Mouse (Mus musculus) MEL (cell line): ENCODE measurements at regions not wholly inside any gene's neighbourhood (a gene's known extent, or its start where the extent isn't known, plus 50 kb on each side); places are given as distances from the start of the nearest gene placed in this dataset.

Experiments
- DNase-seq: peaks from one replicate; pipeline ENCODE4 v3.0.0; 2011; ENCODE audit warnings: low read depth, low spot score
- H3K27ac ChIP-seq: 2 replicates; pipeline ENCODE4 v1.5.1; 2012; ENCODE audit warnings: low read depth, mild to moderate bottlenecking, control low read depth, low read length, moderate library complexity; ENCODE audit not compliant: control insufficient read depth
- H3K27me3 ChIP-seq, 2 experiments: fragments of 150-350 bp in 1 of 2; sonication (generic) in 1 of 2; 2 replicates each; pipeline ENCODE4 v1.6.1; 2012; ENCODE audit warnings: low read length in 2 of 2, mild to moderate bottlenecking in 2 of 2, improper control_type of control experiment in 1 of 2, moderate library complexity in 1 of 2; ENCODE audit not compliant: insufficient read depth in 2 of 2, control insufficient read depth in 1 of 2
- H3K36me3 ChIP-seq, 2 experiments: 2 replicates each; pipeline ENCODE4 v1.6.1; 2012 to 2014; ENCODE audit warnings: low read length in 2 of 2, improper control_type of control experiment in 1 of 2, inconsistent platforms in 1 of 2, mild to moderate bottlenecking in 1 of 2; ENCODE audit not compliant: insufficient read depth in 2 of 2, control insufficient read depth in 1 of 2
- H3K4me1 ChIP-seq, 2 experiments: fragments of 150-350 bp in 1 of 2; sonication (generic) in 1 of 2; 2 replicates each; pipeline ENCODE4 v1.6.1; 2012; ENCODE audit warnings: low read length in 2 of 2, improper control_type of control experiment in 1 of 2, mild to moderate bottlenecking in 1 of 2; ENCODE audit not compliant: insufficient read depth in 2 of 2, control insufficient read depth in 1 of 2
- H3K4me3 ChIP-seq, 2 experiments: fragments of 150-350 bp in 1 of 2; sonication (generic) in 1 of 2; 2 replicates each; pipeline ENCODE4 v1.5.1; 2012; ENCODE audit warnings: low read depth in 2 of 2, low read length in 2 of 2, mild to moderate bottlenecking in 2 of 2, moderate library complexity in 2 of 2, control low read depth in 1 of 2, improper control_type of control experiment in 1 of 2; ENCODE audit not compliant: control insufficient read depth in 1 of 2, insufficient read depth in 1 of 2
- H3K79me2 ChIP-seq: 2 replicates; pipeline ENCODE4 v1.6.1; 2012; ENCODE audit warnings: mild to moderate bottlenecking, low read length, moderate library complexity; ENCODE audit not compliant: control insufficient read depth, poor library complexity, insufficient read depth
- H3K9ac ChIP-seq: 2 replicates; pipeline ENCODE4 v1.6.1; 2012; ENCODE audit warnings: low read depth, mild to moderate bottlenecking, control low read depth, low read length, moderate library complexity; ENCODE audit not compliant: control insufficient read depth, poor library complexity, severe bottlenecking
- H3K9me3 ChIP-seq: fragments of 150-350 bp; sonication (generic); replicated peaks from 2 replicates; pipeline ENCODE4 v1.6.1; 2012; ENCODE audit warnings: mild to moderate bottlenecking, low read length, improper control_type of control experiment, moderate library complexity; ENCODE audit not compliant: insufficient read depth
- BHLHE40 ChIP-seq: IDR thresholded peaks from 2 replicates; pipeline ENCODE4 v1.6.1; 2012; ENCODE audit warnings: low read depth, mild to moderate bottlenecking, inconsistent platforms, low read length, improper control_type of control experiment, borderline replicate concordance
- CHD1 ChIP-seq: IDR thresholded peaks from 2 replicates; pipeline ENCODE4 v1.6.1; 2012; ENCODE audit warnings: low read depth, mild to moderate bottlenecking, inconsistent platforms, low read length, improper control_type of control experiment
- CTCF ChIP-seq, 3 experiments: IDR thresholded peaks in 2 of 3; conservative IDR thresholded peaks in 1 of 3; 2 replicates each; pipeline ENCODE4 v1.5.1; 2011 to 2012; ENCODE audit warnings: low read length in 3 of 3, low read depth in 2 of 3, mild to moderate bottlenecking in 2 of 3, improper control_type of control experiment in 1 of 3, inconsistent platforms in 1 of 3, mixed read lengths in 1 of 3, moderate library complexity in 1 of 3; ENCODE audit not compliant: control insufficient read depth in 1 of 3, insufficient read depth in 1 of 3, poor library complexity in 1 of 3, severe bottlenecking in 1 of 3
- E2F4 ChIP-seq: IDR thresholded peaks from 2 replicates; pipeline ENCODE4 v1.6.1; 2011; ENCODE audit warnings: low read depth, low read length, improper control_type of control experiment, borderline replicate concordance
- ELF1 ChIP-seq: IDR thresholded peaks from 2 replicates; pipeline ENCODE4 v1.6.1; 2014; ENCODE audit warnings: low read depth, mild to moderate bottlenecking, inconsistent platforms, low read length, improper control_type of control experiment, moderate library complexity
- HCFC1 ChIP-seq: IDR thresholded peaks from 2 replicates; pipeline ENCODE4 v1.6.1; 2012; ENCODE audit warnings: low read depth, mild to moderate bottlenecking, inconsistent platforms, low read length, improper control_type of control experiment, moderate library complexity
- JUND ChIP-seq: IDR thresholded peaks from 2 replicates; pipeline ENCODE4 v1.6.1; 2011; ENCODE audit warnings: low read depth, mild to moderate bottlenecking, improper control_type of control experiment, low read length
- KAT2A ChIP-seq: conservative IDR thresholded peaks from 2 replicates; pipeline ENCODE4 v1.6.1; 2012; ENCODE audit warnings: low read depth, low read length, improper control_type of control experiment, inconsistent platforms
- MAX ChIP-seq: IDR thresholded peaks from 2 replicates; pipeline ENCODE4 v1.6.1; 2011; ENCODE audit warnings: low read length, improper control_type of control experiment
- MAZ ChIP-seq: IDR thresholded peaks from 2 replicates; pipeline ENCODE4 v1.6.1; 2012; ENCODE audit warnings: low read depth, mild to moderate bottlenecking, inconsistent platforms, low read length, improper control_type of control experiment
- MYC ChIP-seq: IDR thresholded peaks from 2 replicates; pipeline ENCODE4 v1.6.1; 2011; ENCODE audit warnings: low read depth, mild to moderate bottlenecking, low read length, improper control_type of control experiment, moderate library complexity
- NELFE ChIP-seq: IDR thresholded peaks from 2 replicates; pipeline ENCODE4 v1.6.1; 2011; ENCODE audit warnings: low read depth, low read length, improper control_type of control experiment
- POLR2AphosphoS2 ChIP-seq: IDR thresholded peaks from 2 replicates; pipeline ENCODE4 v1.6.1; 2011; ENCODE audit warnings: low read length, improper control_type of control experiment
- RCOR1 ChIP-seq: IDR thresholded peaks from 2 replicates; pipeline ENCODE4 v1.6.1; 2012; ENCODE audit warnings: low read depth, mild to moderate bottlenecking, inconsistent platforms, low read length, improper control_type of control experiment
- TBP ChIP-seq: IDR thresholded peaks from 2 replicates; pipeline ENCODE4 v1.8.0; 2011; ENCODE audit warnings: low read depth, low read length, improper control_type of control experiment
- USF1 ChIP-seq: IDR thresholded peaks from 2 replicates; pipeline ENCODE4 v1.6.1; 2014; ENCODE audit warnings: low read depth, mild to moderate bottlenecking, inconsistent platforms, low read length, improper control_type of control experiment, moderate library complexity
- USF2 ChIP-seq, 2 experiments: IDR thresholded peaks; 2 replicates each; pipeline ENCODE4 v1.6.1; 2011 to 2012; ENCODE audit warnings: improper control_type of control experiment in 2 of 2, low read length in 2 of 2, borderline replicate concordance in 1 of 2, inconsistent platforms in 1 of 2, low read depth in 1 of 2, mild to moderate bottlenecking in 1 of 2; ENCODE audit not compliant: insufficient read depth in 1 of 2
- ZKSCAN1 ChIP-seq: IDR thresholded peaks from 2 replicates; pipeline ENCODE4 v1.6.1; 2012; ENCODE audit warnings: low read depth, mild to moderate bottlenecking, inconsistent platforms, low read length, improper control_type of control experiment, moderate library complexity
- ZMIZ1 ChIP-seq: IDR thresholded peaks from 2 replicates; pipeline ENCODE4 v1.6.1; 2012; ENCODE audit warnings: low read depth, mild to moderate bottlenecking, inconsistent platforms, low read length, improper control_type of control experiment, moderate library complexity
- ZNF384 ChIP-seq: IDR thresholded peaks from 2 replicates; pipeline ENCODE4 v1.6.1; 2012; ENCODE audit warnings: low read depth, mild to moderate bottlenecking, inconsistent platforms, low read length, improper control_type of control experiment

DNA sequence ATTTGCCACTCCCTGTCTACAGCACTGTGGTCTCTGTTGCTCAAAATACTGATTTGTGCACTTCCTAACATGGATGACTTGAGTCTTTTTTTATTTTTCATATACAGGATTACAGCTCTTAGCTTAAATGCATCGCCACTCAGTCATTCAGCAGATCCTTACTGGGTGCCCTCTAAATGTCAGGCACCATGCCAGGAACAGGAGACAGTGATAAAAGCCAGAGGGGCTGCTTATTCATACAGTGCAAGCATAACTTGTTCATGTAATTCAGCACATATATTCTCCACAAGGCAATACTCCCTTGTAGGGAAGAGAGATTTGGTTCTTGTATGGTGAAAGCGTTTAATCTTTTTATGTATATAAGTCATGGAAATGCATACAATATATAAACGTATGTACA lies 175.7 kb upstream of the 2610301B20Rik start:
- Histone ChIP-seq H3K4me1 (no peaks in the 10 kb centered on the region; a peak in 1 of 4 replicates), H3K9ac (no peak overlapping the region), H3K4me3 (no peak overlapping the region), H3K9me3 (no peaks in the 10 kb centered on the region), H3K79me2 (no peaks in the 10 kb centered on the region), H3K27ac (no peak overlapping the region), H3K36me3 (0 out of 4 replicates have a peak, but pooled peaks cover 0 to 2% of the 10 kb centered on the region in 2 experiments), H3K27me3 (no peaks in the 10 kb centered on the region)
- no peak for DNase-seq
- TF ChIP-seq BHLHE40 = no peak
- no peak for TF ChIP-seq NELFE
- no peak for TF ChIP-seq MYC
- no peak for TF ChIP-seq MAZ
- TF ChIP-seq CTCF (IDR thresholded peaks at IDR 0.05 in 2 of 3, conservative IDR thresholded peaks at IDR 0.05 in 1 of 3; ENCODE audit: control insufficient read depth in 1 of 3, insufficient read depth in 1 of 3, low read depth in 2 of 3, low read length in 3 of 3, poor library complexity in 1 of 3, severe bottlenecking in 1 of 3) = no peak
- no peak for TF ChIP-seq RCOR1

DNA sequence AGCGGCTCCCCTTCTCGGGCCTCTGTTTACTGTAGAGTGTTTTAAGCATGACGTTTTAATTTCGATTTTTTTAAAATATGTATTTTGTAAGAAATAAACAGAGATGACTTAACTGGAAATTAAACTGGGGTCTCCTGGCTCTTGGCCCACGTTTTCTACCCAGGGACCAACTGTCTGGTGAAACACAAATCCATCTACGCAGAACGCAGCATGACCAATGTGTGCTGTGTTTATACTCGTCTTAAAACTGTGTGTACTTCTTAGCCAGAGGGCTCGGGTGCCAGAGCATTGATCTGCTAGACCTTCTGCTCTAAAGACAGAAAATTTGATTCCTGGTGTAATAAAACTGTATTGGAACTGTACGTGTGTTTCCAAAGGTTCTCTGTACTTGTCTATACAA lies 172.8 kb upstream of the 2610301B20Rik start:
- no peaks in the 10 kb centered on the region for H3K9me3 ChIP-seq
- H3K79me2 ChIP-seq = no peaks in the 10 kb centered on the region
- no peak for TF ChIP-seq E2F4
- no peak for TF ChIP-seq ELF1
- TF ChIP-seq TBP = no peak
- TF ChIP-seq CHD1 = no peak
- TF ChIP-seq POLR2AphosphoS2 = no peak
- TF ChIP-seq JUND = no peak
- no peak for TF ChIP-seq MAX
- no peak for TF ChIP-seq KAT2A
- TF ChIP-seq ZMIZ1 = no peak
- TF ChIP-seq ZNF384 = no peak
- no peak for TF ChIP-seq HCFC1
- TF ChIP-seq ZKSCAN1 = no peak
- no peak for TF ChIP-seq USF2 (IDR thresholded peaks at IDR 0.05; ENCODE audit: borderline replicate concordance in 1 of 2, insufficient read depth in 1 of 2, low read depth in 1 of 2, low read length in 2 of 2)
- no peak for TF ChIP-seq USF1
- TF ChIP-seq RCOR1 = no peak
- no peak overlapping the region for H3K27ac ChIP-seq
- no peak for DNase-seq
- H3K36me3 ChIP-seq = 0 out of 4 replicates have a peak, but pooled peaks cover 0 to 2% of the 10 kb centered on the region in 2 experiments
- no peak overlapping the region for H3K9ac ChIP-seq
- H3K4me1 ChIP-seq = no peaks in the 10 kb centered on the region; a peak in 1 of 4 replicates
- H3K4me3 ChIP-seq = no peak overlapping the region
- H3K27me3 ChIP-seq = no peaks in the 10 kb centered on the region
